Mouse (Mus musculus) kidney, postnatal 0 days (tissue): ENCODE measurements around the gene Troap. TPM values are rescaled to one million over a fixed set of nuclear protein-coding genes. Genes with fewer than 3 reads are reported as not detected.

Experiments
- ATAC-seq: fragments of 200-750 bp; cut with Nextera tagmentation; replicated peaks from 2 replicates; pipeline ENCODE4 v1.8.0; 2017; ENCODE audit warnings: low read depth, moderate number of reproducible peaks, moderate TSS enrichment, moderate library complexity; ENCODE audit not compliant: low FRiP score
- DNase-seq: peaks from one replicate; pipeline ENCODE4 v3.0.0-alpha.2; 2016; ENCODE audit warnings: low spot score
- H3K27ac ChIP-seq: fragments of 300-500 bp; sonication (generic); 2 replicates; pipeline ENCODE4 v1.5.1; 2014; ENCODE audit warnings: mild to moderate bottlenecking
- H3K27me3 ChIP-seq: fragments of 300-500 bp; sonication (generic); 2 replicates; pipeline ENCODE4 v1.6.1; 2014; ENCODE audit warnings: low read length, mixed read lengths; ENCODE audit not compliant: insufficient read depth
- H3K36me3 ChIP-seq: fragments of 300-500 bp; sonication (generic); 2 replicates; pipeline ENCODE4 v1.6.1; 2014; ENCODE audit warnings: low read length, mixed read lengths; ENCODE audit not compliant: insufficient read depth
- H3K4me1 ChIP-seq: fragments of 300-500 bp; sonication (generic); replicated peaks from 2 replicates; pipeline ENCODE4 v1.6.1; 2014; ENCODE audit warnings: antibody characterized with exemption, low read length, mixed read lengths; ENCODE audit not compliant: insufficient read depth
- H3K4me2 ChIP-seq: fragments of 300-500 bp; sonication (generic); 2 replicates; pipeline ENCODE4 v1.6.1; 2014; ENCODE audit warnings: mild to moderate bottlenecking, low read length, moderate library complexity, mixed read lengths
- H3K4me3 ChIP-seq: fragments of 300-500 bp; sonication (generic); replicated peaks from 2 replicates; pipeline ENCODE4 v1.5.1; 2014; ENCODE audit warnings: low read depth, low read length
- H3K9ac ChIP-seq: fragments of 300-500 bp; sonication (generic); 2 replicates; pipeline ENCODE4 v1.6.1; 2014; ENCODE audit warnings: low read depth, low read length
- H3K9me3 ChIP-seq: fragments of 300-500 bp; sonication (generic); replicated peaks from 2 replicates; pipeline ENCODE4 v1.6.1; 2016; ENCODE audit warnings: low read length, inconsistent platforms, mixed read lengths
- CTCF ChIP-seq: IDR thresholded peaks from 2 replicates; pipeline ENCODE4 v1.5.1; 2016; ENCODE audit warnings: antibody characterized with exemption, low read depth, mild to moderate bottlenecking, moderate library complexity
- WGBS: fragments of 180-500 bp; shearing (Covaris S2); extraction: QIAGEN DNeasy Blood & Tissue Kit; methylation state at CpG from one replicate; pipeline ENCODE4 v1.1.7; 2014; 5-methylcytosine and 5-hydroxymethylcytosine counted together
- microRNA-seq: library from miRNA; unstranded; fragments of <30 nt; microRNA quantifications from one replicate; pipeline ENCODE4, GENCODE M21; 2016
- polyA plus RNA-seq: library from polyadenylated mRNA; unstranded; fragments of >200 nt; fragmentation: Nextera tagmentation; extraction: Ambion mirVana; gene quantifications from 2 replicates; pipeline ENCODE4 v1.2.1, GENCODE M21; 2015

The Troap gene
- polyA plus RNA-seq, 1 experiment from 2014 or later, result 11.5 TPM

- Histone ChIP-seq H3K27ac (peak overlapping the region; percentile 93), H3K4me2 (peak overlapping the region; percentile 67), H3K4me3 (peak overlapping the region; percentile 62), H3K9me3 (no peaks in the 10 kb centered on the region), H3K36me3 (no peaks in the 10 kb centered on the region), H3K4me1 (peaks cover 13% of the 10 kb centered on the region; the same call in 1 of the 2 replicates), H3K9ac (peak overlapping the region; percentile 92), H3K27me3 (no peaks in the 10 kb centered on the region)
- WGBS, result under 1% methylated on average over 97 of the region's 115 CpGs
- no peak for TF ChIP-seq CTCF
- peak; percentile 81 for ATAC-seq
- peak; percentile 95 for DNase-seq
These were observed 51.9 kb downstream of the Troap start for GRCm38 (mm10) chr15:99126081-99126815.

- under 1% methylated on average over 34 of the region's 35 CpGs for WGBS
- no peaks in the 10 kb centered on the region for H3K9me3 ChIP-seq
- TF ChIP-seq CTCF, result no peak
- DNase-seq (peak; percentile 53), ATAC-seq (peak; percentile 21; the same call in 1 of the 2 replicates)
- H3K4me1 ChIP-seq, result peaks cover 13% of the 10 kb centered on the region; the same call in 1 of the 2 replicates
- no peaks in the 10 kb centered on the region for H3K27me3 ChIP-seq
- H3K27ac ChIP-seq, result peak overlapping the region; percentile 93
- no peaks in the 10 kb centered on the region for H3K36me3 ChIP-seq
- H3K4me2 ChIP-seq, result peak overlapping the region; percentile 67
- H3K9ac ChIP-seq, result peak overlapping the region; percentile 92
- peak overlapping the region; percentile 62 for H3K4me3 ChIP-seq
These were observed 52.5 kb downstream of the Troap start for GRCm38 (mm10) chr15:99126816-99127365.

GRCm38 (mm10) chr15:99127851-99128522 is 53.6 kb downstream of the Troap start:
- TF ChIP-seq CTCF, result no peak
- peak overlapping the region; percentile 62; the same call in 1 of the 2 replicates for H3K4me3 ChIP-seq
- 64% methylated on average over 6 of the region's 6 CpGs for WGBS
- H3K4me1 ChIP-seq, result peaks cover 13% of the 10 kb centered on the region; the same call in 1 of the 2 replicates
- ATAC-seq (no peak), DNase-seq (no peak)
- H3K36me3 ChIP-seq, result no peaks in the 10 kb centered on the region
- H3K27me3 ChIP-seq, result no peaks in the 10 kb centered on the region
- H3K9ac ChIP-seq, result no peak overlapping the region
- H3K9me3 ChIP-seq, result no peaks in the 10 kb centered on the region
- no peak overlapping the region for H3K27ac ChIP-seq
- peak overlapping the region; percentile 67 for H3K4me2 ChIP-seq

GRCm38 (mm10) chr15:99129441-99129840 is 55.1 kb downstream of the Troap start:
- Histone ChIP-seq H3K4me1 (peaks cover 13% of the 10 kb centered on the region; the same call in 1 of the 2 replicates), H3K27me3 (no peaks in the 10 kb centered on the region), H3K9me3 (no peaks in the 10 kb centered on the region), H3K27ac (peak overlapping the region; percentile 19; the same call in 1 of the 2 replicates), H3K4me2 (no peak overlapping the region), H3K9ac (0 out of 2 replicates have a peak overlapping the region, but pooled peaks have one; percentile 31), H3K36me3 (no peaks in the 10 kb centered on the region), H3K4me3 (no peak overlapping the region)
- ATAC-seq (no peak), DNase-seq (no peak)
- 65% methylated on average over 11 of the region's 11 CpGs for WGBS
- TF ChIP-seq CTCF, result no peak

GRCm38 (mm10) chr15:99129956-99130910 is 55.9 kb downstream of the Troap start:
- 0 out of 2 replicates have a peak overlapping the region, but pooled peaks have one; percentile 31 for H3K9ac ChIP-seq
- TF ChIP-seq CTCF, result no peak
- no peak for ATAC-seq

More at GRCm38 (mm10) chr15:99129956-99130910, 55.9 kb downstream of the Troap start:
- 46% methylated on average over 22 of the region's 22 CpGs for WGBS
- Histone ChIP-seq H3K27me3 (no peaks in the 10 kb centered on the region), H3K4me3 (no peak overlapping the region), H3K9me3 (no peaks in the 10 kb centered on the region), H3K36me3 (no peaks in the 10 kb centered on the region), H3K4me2 (no peak overlapping the region; the same call in 1 of the 2 replicates), H3K4me1 (peaks cover 12% of the 10 kb centered on the region; the same call in 1 of the 2 replicates), H3K27ac (peak overlapping the region; percentile 19; the same call in 1 of the 2 replicates)
- peak; percentile 61 for DNase-seq

Small RNAs within 50 kb of the gene (microRNA-seq; reads per million reads assigned to microRNA genes)
- 0.80 reads per million for gene Mir6960

Other genes starting within 250 kb of the Troap start
- 83.1 and 94.5 TPM in 2 replicates for gene Prkag1, start 243.1 kb upstream of the Troap start, polyA plus RNA-seq
- gene Kmt2d, start 203.4 kb upstream of the Troap start, polyA plus RNA-seq, result 6.4 and 8.3 TPM in 2 replicates
- 15.4 and 15.7 TPM in 2 replicates for gene Rhebl1, start 180.0 kb upstream of the Troap start, polyA plus RNA-seq
- gene Dhh, start 176.0 kb upstream of the Troap start, polyA plus RNA-seq, result 2.6 and 2.9 TPM in 2 replicates
- 11.6 and 13.0 TPM in 2 replicates for gene Lmbr1l, start 156.3 kb upstream of the Troap start, polyA plus RNA-seq
- 903 and 1,010 TPM in 2 replicates for gene Tuba1b, start 140.0 kb upstream of the Troap start, polyA plus RNA-seq
- gene Gm49450, start 121.0 kb upstream of the Troap start, polyA plus RNA-seq, result not detected in 2 replicates
- 460 and 537 TPM in 2 replicates for gene Tuba1a, start 120.9 kb upstream of the Troap start, polyA plus RNA-seq
- 170 and 178 TPM in 2 replicates for gene Tuba1c, start 44.7 kb upstream of the Troap start, polyA plus RNA-seq
- 0.26 and 0.82 TPM in 2 replicates for gene Prph, start 19.4 kb upstream of the Troap start, polyA plus RNA-seq
- gene C1ql4, start 13.2 kb downstream of the Troap start, polyA plus RNA-seq, result 1.3 TPM in 2 replicates
- 8.8 TPM in 2 replicates for gene Dnajc22, start 18.6 kb downstream of the Troap start, polyA plus RNA-seq
- gene Spats2, start 51.3 kb downstream of the Troap start, polyA plus RNA-seq, result 33.5 and 34.6 TPM in 2 replicates
- gene Kcnh3, start 150.3 kb downstream of the Troap start, polyA plus RNA-seq, result 0.32 and 0.55 TPM in 2 replicates
- 135 and 138 TPM in 2 replicates for gene Mcrs1, start 177.4 kb downstream of the Troap start, polyA plus RNA-seq
- 38.3 and 42.7 TPM in 2 replicates for gene Prpf40b, start 220.5 kb downstream of the Troap start, polyA plus RNA-seq
- 0.22 and 0.47 TPM in 2 replicates for gene Fam186b, start 221.3 kb downstream of the Troap start, polyA plus RNA-seq